Mouse (Mus musculus): ENCODE measurements at regions not wholly inside any gene's neighbourhood (a gene's known extent, or its start where the extent isn't known, plus 50 kb on each side); places are given as distances from the start of the nearest gene placed in this dataset.

- DNase-seq (ENCODE audit: extremely low spot score): no peak
Observed at GRCm38 (mm10) chr10:111741301-111741945, 231.0 kb upstream of the Krr1 start.

GRCm38 (mm10) chr10:111743291-111743690, 229.2 kb upstream of the Krr1 start:
- DNase-seq (ENCODE audit: extremely low spot score): no peak

- no peak for DNase-seq (ENCODE audit: extremely low spot score)
Observed at GRCm38 (mm10) chr10:111745116-111745515, 227.3 kb upstream of the Krr1 start.

DNA sequence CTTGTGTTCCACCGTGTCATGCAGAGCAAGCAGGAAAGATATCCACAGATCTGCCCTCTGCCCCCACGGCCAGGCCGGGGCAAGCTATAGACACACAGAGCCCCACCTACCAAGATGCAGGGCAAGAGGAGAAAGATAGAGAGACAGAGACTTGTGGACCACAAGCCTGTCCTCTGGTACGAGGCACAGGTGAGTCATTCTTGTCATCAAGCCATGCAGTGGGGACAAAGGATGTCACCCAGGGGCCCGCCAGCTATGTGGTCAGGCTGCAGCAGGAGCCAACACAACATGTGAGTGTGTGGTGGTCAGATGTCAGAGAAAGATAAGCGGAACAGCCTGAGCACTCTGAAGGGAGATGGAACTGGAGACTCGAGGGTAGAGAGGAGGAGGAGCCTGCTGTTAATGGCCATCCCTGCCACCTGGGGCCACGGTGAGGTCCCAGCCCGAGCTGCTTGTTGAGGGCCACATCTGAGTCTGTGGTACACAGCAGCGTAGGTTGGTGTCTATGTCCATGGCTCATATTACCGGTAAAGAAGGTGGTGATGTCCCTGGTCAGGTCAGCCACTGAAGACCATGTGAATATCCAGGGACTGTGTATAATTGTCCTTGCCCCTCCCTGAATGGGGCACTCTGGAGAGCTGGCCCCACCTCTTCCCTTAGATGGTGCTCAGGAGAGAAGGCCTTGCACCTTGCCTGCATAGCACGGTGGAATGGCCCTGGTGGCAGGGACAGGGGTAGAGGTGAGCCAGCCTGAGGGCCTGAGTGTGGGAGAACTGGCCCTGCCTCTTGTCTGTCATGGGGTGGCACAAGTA, 226.2 kb upstream of the Krr1 start:
- DNase-seq (ENCODE audit: extremely low spot score): no peak

- DNase-seq (ENCODE audit: extremely low spot score): no peak
Observed at GRCm38 (mm10) chr10:111746879-111747477, 225.5 kb upstream of the Krr1 start.

- DNase-seq (ENCODE audit: extremely low spot score): no peak
Observed at GRCm38 (mm10) chr10:111748482-111748881, 224.0 kb upstream of the Krr1 start.

GRCm38 (mm10) chr10:111753646-111754045, 218.8 kb upstream of the Krr1 start:
- no peak for DNase-seq (ENCODE audit: extremely low spot score)

DNA sequence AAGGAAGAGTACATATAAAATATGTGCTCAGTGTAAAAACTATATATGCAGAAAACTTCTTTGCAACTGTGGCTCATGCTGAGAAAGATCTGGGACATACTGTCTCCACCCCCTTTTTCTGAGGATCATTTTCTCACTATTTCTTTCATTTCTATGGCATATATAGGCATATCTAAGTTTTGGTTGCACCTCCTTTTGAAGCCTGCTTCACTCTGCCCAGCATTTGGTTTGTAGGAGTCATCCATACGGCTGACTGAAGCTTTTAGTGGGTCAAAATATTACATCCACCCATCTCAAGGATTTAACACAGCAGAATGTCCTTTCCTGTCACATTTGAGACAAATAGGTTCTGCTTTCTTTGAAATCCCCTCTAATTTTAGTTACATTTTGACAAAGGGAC, 216.5 kb upstream of the Krr1 start:
- DNase-seq (ENCODE audit: extremely low spot score): no peak

- no peak for DNase-seq (ENCODE audit: extremely low spot score)
Observed at GRCm38 (mm10) chr10:111756528-111756927, 215.9 kb upstream of the Krr1 start.

DNA sequence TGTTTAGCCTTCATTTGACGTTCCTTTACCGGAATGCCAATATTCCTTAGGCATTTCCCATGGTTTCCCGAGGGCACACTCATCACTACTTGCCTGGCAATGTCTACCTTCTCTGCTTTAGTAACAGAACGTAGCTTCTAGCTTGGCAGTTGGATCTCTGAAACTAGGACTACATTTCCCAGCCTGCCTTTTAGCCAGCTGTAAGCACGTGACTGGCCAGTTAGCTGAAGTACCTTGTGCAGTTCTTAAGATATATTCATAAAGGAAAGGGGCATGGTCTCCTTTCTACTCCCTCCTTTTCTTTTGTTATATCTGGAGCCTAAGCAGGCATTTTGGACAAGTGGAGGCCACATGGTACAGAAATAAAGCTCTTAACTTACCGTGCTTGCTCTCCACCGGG, 214.8 kb upstream of the Krr1 start:
- DNase-seq (ENCODE audit: extremely low spot score): no peak

GRCm38 (mm10) chr10:111759505-111759904, 213.0 kb upstream of the Krr1 start:
- DNase-seq (ENCODE audit: extremely low spot score): no peak

- no peak for DNase-seq (ENCODE audit: extremely low spot score)
Observed at GRCm38 (mm10) chr10:111762751-111763528, 209.5 kb upstream of the Krr1 start.

DNA sequence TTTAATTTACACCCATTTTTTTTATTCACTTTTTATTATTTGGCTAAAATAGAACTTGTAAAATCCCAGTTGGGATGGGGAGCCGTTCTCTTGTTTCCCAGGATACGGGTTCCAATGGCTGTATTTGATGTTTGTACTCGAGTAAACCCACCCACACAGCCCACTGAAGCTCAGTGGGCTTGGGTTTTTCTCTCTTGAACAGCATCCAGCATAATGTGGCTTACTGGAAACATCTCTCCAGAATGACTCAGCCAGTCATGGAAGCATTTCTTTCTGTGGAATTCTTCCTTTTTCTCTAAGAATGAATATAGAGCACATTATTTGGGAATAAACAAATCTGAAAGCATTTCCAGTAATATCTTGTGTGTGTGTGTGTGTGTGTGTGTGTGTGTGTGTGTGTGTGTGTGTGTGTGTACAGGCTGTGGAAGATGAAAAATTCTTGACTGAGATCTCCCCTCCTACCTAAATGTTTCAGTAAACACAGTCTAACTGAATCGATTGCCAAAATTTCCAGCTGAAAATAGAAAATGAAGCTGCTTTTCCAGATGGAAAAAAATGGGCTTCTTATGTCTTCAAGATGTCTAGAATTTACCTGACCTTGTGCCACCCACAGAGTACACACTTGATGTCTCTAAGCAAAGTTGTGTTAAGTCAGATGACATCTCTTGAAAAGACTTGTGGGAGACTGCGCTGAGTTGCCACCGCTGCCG, 205.3 kb upstream of the Krr1 start:
- DNase-seq (ENCODE audit: extremely low spot score): no peak

GRCm38 (mm10) chr10:111767813-111768455, 204.5 kb upstream of the Krr1 start:
- DNase-seq (ENCODE audit: extremely low spot score): no peak

GRCm38 (mm10) chr10:111769486-111770002, 202.9 kb upstream of the Krr1 start:
- DNase-seq (ENCODE audit: extremely low spot score): no peak

DNA sequence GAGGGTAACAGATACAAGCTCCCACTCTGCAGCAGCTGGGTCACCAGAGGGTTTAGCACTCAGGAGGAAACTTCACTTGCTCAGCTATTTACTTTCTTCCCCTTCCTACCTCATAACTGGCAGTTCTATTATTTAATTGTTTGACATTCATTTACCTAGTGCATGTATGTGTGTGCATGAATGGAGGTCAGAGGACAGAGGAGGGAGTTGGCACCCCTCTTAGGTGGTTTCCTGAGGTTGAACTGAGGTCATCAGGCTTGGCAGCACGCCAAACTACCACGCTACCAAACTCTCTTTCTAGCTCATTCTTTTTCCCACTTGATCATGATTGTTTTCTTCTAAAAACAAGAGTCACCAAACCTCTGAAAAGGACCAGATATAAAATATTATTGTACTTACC, 202.4 kb upstream of the Krr1 start:
- no peak for DNase-seq (ENCODE audit: extremely low spot score)

- no peak for DNase-seq (ENCODE audit: extremely low spot score)
Observed at GRCm38 (mm10) chr10:111771010-111771409, 201.5 kb upstream of the Krr1 start.

- DNase-seq (ENCODE audit: extremely low spot score): no peak
Observed at GRCm38 (mm10) chr10:111777559-111777958, 194.9 kb upstream of the Krr1 start.

GRCm38 (mm10) chr10:111778111-111778510, 194.4 kb upstream of the Krr1 start:
- DNase-seq (ENCODE audit: extremely low spot score): no peak

GRCm38 (mm10) chr10:111779956-111780355, 192.5 kb upstream of the Krr1 start:
- no peak for DNase-seq (ENCODE audit: extremely low spot score)
